Mouse (Mus musculus): Measurements from ENCODE around the gene AU040320.

DNA sequence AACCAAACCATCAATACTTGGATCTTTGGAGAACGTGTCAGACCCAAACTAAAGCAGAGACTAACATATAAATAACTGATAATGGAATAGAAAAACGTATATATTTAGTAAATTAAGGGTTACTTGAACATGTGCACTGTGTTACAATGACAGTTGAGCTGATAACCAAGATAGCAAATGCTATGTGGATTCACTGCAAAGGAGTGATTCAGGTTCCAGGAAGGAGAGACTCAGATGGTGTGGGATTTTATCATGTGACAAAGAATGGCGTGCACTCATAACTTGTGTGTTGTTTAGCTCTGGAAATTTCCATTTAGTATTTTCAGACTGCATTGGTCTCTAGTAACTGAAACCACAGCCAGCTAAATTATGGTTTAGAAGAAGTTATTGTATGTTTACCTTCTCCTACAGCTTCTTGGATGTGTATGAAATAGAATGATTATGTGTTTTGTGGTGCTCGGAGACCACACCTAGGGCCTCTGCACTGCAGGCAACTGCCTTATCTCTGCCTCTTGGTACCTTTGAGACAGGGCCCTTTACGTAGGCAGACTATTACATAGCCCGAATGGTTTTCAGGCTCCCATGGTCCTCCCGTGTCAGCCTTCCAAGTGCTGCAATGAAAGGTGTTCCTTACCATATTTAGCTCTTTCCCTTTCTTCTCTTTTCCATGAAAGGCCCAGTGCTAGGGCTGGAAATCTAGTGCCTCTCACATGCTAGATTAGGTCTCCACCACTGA is 53.5 kb downstream of the AU040320 start:
- no peak for TF ChIP-seq CTCF (IDR thresholded peaks at IDR 0.05; ENCODE audit: low read depth, low read length)
- TF ChIP-seq POLR2A (IDR thresholded peaks at IDR 0.05; ENCODE audit: extremely low read depth, insufficient read depth, low read length): no peak

All from liver, adult 2 months (tissue).